Mouse (Mus musculus) C2C12 (cell line): ENCODE data around the gene Sugp1. TPM values are rescaled to one million over a fixed set of nuclear protein-coding genes. Genes with fewer than 3 reads are reported as not detected.
"Not testable (repeated sequence)": the region's sequence is repeated elsewhere in the genome, so short reads cannot be mapped to it uniquely, and the experiment has no call there.

Experiments used
- H3K27me3 ChIP-seq: one replicate; pipeline ENCODE4 v1.6.1; 2011; ENCODE audit not compliant: control insufficient read depth, insufficient read depth, insufficient read length
- H3K36me3 ChIP-seq: one replicate; pipeline ENCODE4 v1.6.1; 2011; ENCODE audit not compliant: control insufficient read depth, insufficient read depth
- H3K4me3 ChIP-seq: one replicate; pipeline ENCODE4 v1.5.1; 2011; ENCODE audit warnings: mild to moderate bottlenecking, control low read depth; ENCODE audit not compliant: poor library complexity, insufficient read depth, severe bottlenecking
- H3K79me2 ChIP-seq: one replicate; pipeline ENCODE4 v1.6.1; 2011; ENCODE audit not compliant: control insufficient read depth, insufficient read depth
- H3K79me3 ChIP-seq: one replicate; pipeline ENCODE4 v1.6.1; 2011; ENCODE audit warnings: low read depth, control low read depth
- H3ac ChIP-seq: one replicate; pipeline ENCODE3; 2011; ENCODE audit warnings: low read depth; ENCODE audit not compliant: control insufficient read depth, insufficient read length
- CEBPB ChIP-seq: IDR thresholded peaks from one replicate; pipeline ENCODE4 v1.6.1; 2011; ENCODE audit warnings: low read depth, mild to moderate bottlenecking, control low read depth, moderate library complexity
- CTCF ChIP-seq: IDR thresholded peaks from one replicate; pipeline ENCODE4 v1.5.1; 2011; ENCODE audit not compliant: control insufficient read depth, insufficient read depth, insufficient read length
- FOSL1 ChIP-seq: IDR thresholded peaks from one replicate; pipeline ENCODE4 v1.8.0; 2011; ENCODE audit warnings: mild to moderate bottlenecking, low read length; ENCODE audit not compliant: poor library complexity, insufficient read depth, severe bottlenecking
- MAX ChIP-seq: IDR thresholded peaks from one replicate; pipeline ENCODE4 v1.6.1; 2011; ENCODE audit warnings: mild to moderate bottlenecking, control low read depth
- MYOD1 ChIP-seq: IDR thresholded peaks from one replicate; pipeline ENCODE4 v1.6.1; 2011; ENCODE audit warnings: low read depth; ENCODE audit not compliant: control insufficient read depth, insufficient read length
- MYOG ChIP-seq: IDR thresholded peaks from one replicate; pipeline ENCODE4 v1.6.1; 2011; ENCODE audit not compliant: control insufficient read depth, insufficient read length; ENCODE audit errors: extremely low read depth
- USF1 ChIP-seq: IDR thresholded peaks from one replicate; pipeline ENCODE4 v1.6.1; 2011; ENCODE audit warnings: low read depth, mild to moderate bottlenecking, control low read depth, moderate library complexity
- polyA plus RNA-seq: library from polyadenylated mRNA; unstranded; fragments of >200 nt; fragmentation: generic; extraction: Trizol; gene quantifications from one replicate; pipeline ENCODE4 v1.2.1, GENCODE M21; 2012; ENCODE audit warnings: missing spikeins

The Sugp1 gene
- polyA plus RNA-seq, 1 experiment = 28.2 TPM

DNA sequence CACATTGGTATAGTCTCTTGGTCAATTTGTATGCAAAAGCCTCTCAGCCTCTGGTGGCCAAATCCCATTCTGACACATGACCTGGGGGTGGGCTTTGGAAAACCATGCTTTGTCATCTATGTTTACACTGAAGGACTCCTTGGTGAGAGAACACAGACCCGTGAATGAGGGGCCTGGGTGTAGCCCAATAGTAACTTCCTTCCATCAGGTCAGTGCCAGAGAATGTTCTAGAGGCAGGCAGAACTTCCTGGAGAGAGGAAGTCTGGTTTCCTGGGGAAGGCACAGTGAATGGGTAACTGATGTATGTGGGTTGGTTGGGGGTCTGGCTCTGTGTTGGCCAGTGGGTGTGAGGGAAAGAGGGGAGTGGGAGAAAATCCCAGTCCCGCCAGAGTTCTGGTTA is 37.4 kb upstream of the Sugp1 start:
- no peak for TF ChIP-seq MYOD1
- Histone ChIP-seq H3K4me3 (no peak overlapping the region), H3K36me3 (no peaks in the 10 kb centered on the region), H3ac (no peak overlapping the region), H3K79me3 (no peaks in the 10 kb centered on the region), H3K27me3 (no peaks in the 10 kb centered on the region), H3K79me2 (no peaks in the 10 kb centered on the region)

DNA sequence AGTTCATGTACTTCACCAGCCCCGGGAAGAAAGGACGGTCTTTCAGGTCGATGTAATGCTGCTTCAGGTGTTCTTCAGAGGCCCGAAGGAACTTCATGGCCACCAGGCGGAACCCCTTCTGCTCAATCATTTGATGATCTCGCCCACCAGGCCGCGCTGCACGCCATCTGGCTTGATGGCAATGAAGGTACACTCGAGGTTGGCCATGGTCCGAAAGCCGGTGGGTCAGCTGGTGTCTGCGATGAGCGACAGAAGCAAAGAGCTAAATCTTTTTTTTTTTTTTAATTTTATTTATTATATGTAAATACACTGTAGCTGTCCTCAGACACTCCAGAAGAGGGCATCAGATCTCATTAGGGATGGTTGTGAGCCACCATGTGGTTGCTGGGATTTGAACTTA is 31.8 kb upstream of the Sugp1 start:
- H3K4me3 ChIP-seq, H3K79me2 ChIP-seq, H3K79me3 ChIP-seq, H3K27me3 ChIP-seq, H3K36me3 ChIP-seq, H3ac ChIP-seq: not testable (repeated sequence)

GRCm38 (mm10) chr8:70012350-70012749 is 30.3 kb upstream of the Sugp1 start:
- no peaks in the 10 kb centered on the region for H3K79me2 ChIP-seq
- no peak overlapping the region for H3K4me3 ChIP-seq
- H3ac ChIP-seq = no peak overlapping the region
- no peaks in the 10 kb centered on the region for H3K79me3 ChIP-seq
- no peaks in the 10 kb centered on the region for H3K36me3 ChIP-seq
- TF ChIP-seq MYOG = no peak
- no peak for TF ChIP-seq FOSL1
- TF ChIP-seq USF1 = no peak
- TF ChIP-seq MYOD1 = no peak
- no peak for TF ChIP-seq CTCF
- no peak for TF ChIP-seq MAX
- no peak for TF ChIP-seq CEBPB
- H3K27me3 ChIP-seq = no peaks in the 10 kb centered on the region

GRCm38 (mm10) chr8:70012763-70013162 is 29.9 kb upstream of the Sugp1 start:
- H3ac ChIP-seq = no peak overlapping the region
- H3K4me3 ChIP-seq = no peak overlapping the region
- H3K36me3 ChIP-seq = peaks cover 3% of the 10 kb centered on the region
- no peaks in the 10 kb centered on the region for H3K27me3 ChIP-seq
- H3K79me2 ChIP-seq = no peaks in the 10 kb centered on the region
- H3K79me3 ChIP-seq = no peaks in the 10 kb centered on the region
- no peak for TF ChIP-seq MAX
- no peak for TF ChIP-seq FOSL1
- TF ChIP-seq CTCF = no peak
- TF ChIP-seq MYOG = no peak
- no peak for TF ChIP-seq USF1
- TF ChIP-seq CEBPB = no peak
- TF ChIP-seq MYOD1 = no peak

GRCm38 (mm10) chr8:70015017-70015416 is 27.6 kb upstream of the Sugp1 start:
- no peaks in the 10 kb centered on the region for H3K79me2 ChIP-seq
- no peak for TF ChIP-seq CEBPB
- no peak for TF ChIP-seq MYOD1
- no peak for TF ChIP-seq FOSL1
- TF ChIP-seq MYOG = no peak
- no peak for TF ChIP-seq USF1
- TF ChIP-seq CTCF = no peak
- no peak for TF ChIP-seq MAX
- no peak overlapping the region for H3ac ChIP-seq
- no peaks in the 10 kb centered on the region for H3K27me3 ChIP-seq
- H3K4me3 ChIP-seq = no peak overlapping the region
- H3K36me3 ChIP-seq = peaks cover 23% of the 10 kb centered on the region
- H3K79me3 ChIP-seq = no peaks in the 10 kb centered on the region

- peaks cover 66% of the 10 kb centered on the region for H3K36me3 ChIP-seq
- H3K79me2 ChIP-seq = no peaks in the 10 kb centered on the region
- H3K4me3 ChIP-seq = no peak overlapping the region
- TF ChIP-seq CTCF (no peak), USF1 (no peak), CEBPB (no peak), FOSL1 (no peak), MYOG (no peak), MAX (no peak), MYOD1 (no peak)
- H3ac ChIP-seq = no peak overlapping the region
- H3K27me3 ChIP-seq = no peaks in the 10 kb centered on the region
- H3K79me3 ChIP-seq = no peaks in the 10 kb centered on the region
Measured at GRCm38 (mm10) chr8:70023596-70023995, 19.0 kb upstream of the Sugp1 start.

DNA sequence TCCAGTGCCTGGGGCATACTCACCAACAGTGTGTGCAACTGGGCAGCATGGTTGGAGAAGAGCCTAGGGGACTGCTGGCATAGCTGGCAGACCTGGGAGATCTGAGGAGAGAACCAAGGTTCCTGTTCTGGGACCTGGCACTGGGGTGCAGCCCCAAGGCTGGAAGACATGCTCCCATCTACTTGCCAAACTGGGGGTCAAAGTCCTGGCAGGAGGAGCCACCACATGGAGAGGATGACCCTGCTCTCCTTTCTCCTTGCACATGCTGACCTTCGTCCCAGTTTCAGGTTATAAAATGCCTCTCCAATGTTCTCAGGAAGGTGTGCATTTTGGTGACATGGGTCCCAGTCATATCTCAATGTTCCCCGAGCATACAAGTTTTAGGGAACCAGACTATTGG is 16.5 kb upstream of the Sugp1 start:
- TF ChIP-seq MYOG (no peak), MAX (no peak), MYOD1 (no peak), CTCF (no peak), FOSL1 (no peak), USF1 (no peak), CEBPB (no peak)
- Histone ChIP-seq H3K36me3 (peaks cover 48% of the 10 kb centered on the region), H3K4me3 (no peak overlapping the region), H3K27me3 (no peaks in the 10 kb centered on the region), H3K79me3 (peaks cover 2% of the 10 kb centered on the region), H3K79me2 (no peaks in the 10 kb centered on the region), H3ac (no peak overlapping the region)
